Mouse (Mus musculus): ENCODE measurements around the gene Kif18a. TPM values are rescaled to one million over a fixed set of nuclear protein-coding genes. Genes with fewer than 3 reads are reported as not detected.

The Kif18a gene
- polyA plus RNA-seq, 1 experiment from 2014 or later = 38.1 TPM

DNA sequence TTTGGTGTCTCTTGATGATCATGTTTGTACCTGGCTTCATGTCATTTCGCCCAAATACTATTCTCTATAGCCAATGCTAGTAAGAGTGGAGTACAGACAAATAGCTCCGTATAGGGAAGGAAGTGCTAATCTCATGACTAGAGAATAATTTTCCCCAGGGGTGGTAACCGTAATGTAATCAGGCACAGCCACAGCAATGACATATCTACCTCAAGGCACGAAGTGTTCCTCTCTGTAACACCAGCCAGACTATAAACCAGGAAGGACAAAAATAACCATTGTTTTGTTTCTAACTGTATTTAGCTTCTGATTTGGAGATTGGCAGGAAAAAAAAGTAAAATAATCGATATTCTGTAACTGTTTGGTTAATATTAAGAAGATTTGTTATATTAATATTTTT is 108.2 kb downstream of the Kif18a start:
- no peaks in the 10 kb centered on the region for H3K36me3 ChIP-seq (ENCODE audit: control insufficient read depth, insufficient read depth, low read length)
- 83% methylated on average over 5 of the region's 5 CpGs for WGBS
- no peak overlapping the region for H3K27ac ChIP-seq (ENCODE audit: low read depth, low read length)
- no peaks in the 10 kb centered on the region for H3K27me3 ChIP-seq (ENCODE audit: control insufficient read depth, insufficient read depth, low read length)
- H3K9me3 ChIP-seq (ENCODE audit: control insufficient read depth, low read length) = no peaks in the 10 kb centered on the region
- no peak overlapping the region for H3K4me3 ChIP-seq (ENCODE audit: low read depth, low read length)
- DNase-seq (ENCODE audit: low spot score) (no peak), ATAC-seq (ENCODE audit: low FRiP score) (no peak)
- H3K4me2 ChIP-seq (replicated peaks; ENCODE audit: low read depth, low read length) = no peak overlapping the region
- H3K9ac ChIP-seq (ENCODE audit: low read depth, low read length) = no peak overlapping the region
- H3K4me1 ChIP-seq (replicated peaks; ENCODE audit: control insufficient read depth, insufficient read depth, low read length) = no peaks in the 10 kb centered on the region

DNA sequence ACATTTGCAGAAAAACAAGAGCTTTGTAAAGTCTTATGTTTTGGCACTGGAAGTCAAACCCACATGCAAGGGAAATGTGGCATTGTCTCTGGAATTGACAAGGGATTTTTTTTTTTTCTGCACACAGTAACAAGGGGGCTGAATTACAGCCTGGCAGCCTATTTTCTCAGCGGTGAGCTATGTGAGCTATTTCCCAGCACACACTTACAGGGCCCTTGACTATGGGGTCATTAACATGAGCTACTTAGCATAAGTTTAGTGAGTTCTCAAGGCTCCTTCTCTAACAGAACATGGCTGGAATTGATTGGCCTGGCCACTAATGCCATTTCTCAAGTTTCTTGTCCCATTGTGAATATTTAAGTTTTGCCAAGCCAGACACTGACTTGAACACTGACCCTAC is 109.4 kb downstream of the Kif18a start:
- H3K9ac ChIP-seq (ENCODE audit: low read depth, low read length) = no peak overlapping the region
- H3K27me3 ChIP-seq (ENCODE audit: control insufficient read depth, insufficient read depth, low read length) = no peaks in the 10 kb centered on the region
- H3K4me1 ChIP-seq (replicated peaks; ENCODE audit: control insufficient read depth, insufficient read depth, low read length) = no peaks in the 10 kb centered on the region
- DNase-seq (ENCODE audit: low spot score) (no peak), ATAC-seq (ENCODE audit: low FRiP score) (no peak)
- WGBS = 50% methylated on average over 1 of the region's 1 CpGs
- no peak overlapping the region for H3K27ac ChIP-seq (ENCODE audit: low read depth, low read length)
- H3K4me3 ChIP-seq (ENCODE audit: low read depth, low read length) = no peak overlapping the region
- no peak overlapping the region for H3K4me2 ChIP-seq (replicated peaks; ENCODE audit: low read depth, low read length)
- H3K36me3 ChIP-seq (ENCODE audit: control insufficient read depth, insufficient read depth, low read length) = no peaks in the 10 kb centered on the region
- no peaks in the 10 kb centered on the region for H3K9me3 ChIP-seq (ENCODE audit: control insufficient read depth, low read length)

Other genes with a start within 250 kb of the Kif18a start
- 13.4 and 13.5 TPM in 2 replicates for gene Mettl15, start within 50 bp of the Kif18a start, polyA plus RNA-seq (2014; fragmentation: Nextera tagmentation; extraction: Ambion mirVana)

Measured in hindbrain, embryonic 11.5 days (tissue).